Mouse (Mus musculus) CH12.LX (cell line): ENCODE data around the gene Prdx2. TPM values are rescaled to one million over a fixed set of nuclear protein-coding genes. Genes with fewer than 3 reads are reported as not detected.

Experiments used
- DNase-seq: peaks from one replicate; pipeline ENCODE4 v3.0.0-alpha.2; 2013; ENCODE audit errors: extremely low read depth
- H3K27ac ChIP-seq: 2 replicates; pipeline ENCODE4 v1.5.1; 2012; ENCODE audit warnings: low read depth, mild to moderate bottlenecking, control low read depth, moderate library complexity; ENCODE audit not compliant: insufficient read depth
- H3K27me3 ChIP-seq: replicated peaks from 2 replicates; pipeline ENCODE3; 2012; ENCODE audit warnings: inconsistent platforms
- H3K36me3 ChIP-seq, 2 experiments: replicated peaks in 1 of 2; 2 replicates each; pipeline versions ENCODE3 to v1.6.1; 2012; ENCODE audit warnings: inconsistent platforms in 1 of 2, low read length in 1 of 2, mild to moderate bottlenecking in 1 of 2, mixed read lengths in 1 of 2, moderate library complexity in 1 of 2; ENCODE audit not compliant: control insufficient read depth in 1 of 2, insufficient read depth in 1 of 2
- H3K4me1 ChIP-seq, 2 experiments: 2 replicates each; pipeline ENCODE4 v1.6.1; 2012; ENCODE audit warnings: inconsistent platforms in 1 of 2, moderate library complexity in 1 of 2; ENCODE audit not compliant: insufficient read depth in 2 of 2, control insufficient read depth in 1 of 2
- H3K4me2 ChIP-seq: 2 replicates; pipeline ENCODE4 v1.6.1; 2012; ENCODE audit warnings: low read depth, mild to moderate bottlenecking, control low read depth; ENCODE audit not compliant: poor library complexity, insufficient read depth, severe bottlenecking
- H3K4me3 ChIP-seq, 3 experiments: fragments of 150-350 bp in 1 of 3; sonication (generic) in 1 of 3; replicated peaks in 1 of 3; 2 replicates each; pipeline versions ENCODE3 to v1.5.1; 2011 to 2012; ENCODE audit warnings: low read depth in 2 of 3, low read length in 2 of 3, mild to moderate bottlenecking in 2 of 3, moderate library complexity in 2 of 3, control low read depth in 1 of 3, improper control_type of control experiment in 1 of 3, inconsistent platforms in 1 of 3, mixed read lengths in 1 of 3; ENCODE audit not compliant: poor library complexity in 1 of 3
- H3K79me2 ChIP-seq: replicated peaks from 2 replicates; pipeline ENCODE4 v1.6.1; 2012; ENCODE audit warnings: mild to moderate bottlenecking, moderate library complexity; ENCODE audit not compliant: control insufficient read depth, poor library complexity, insufficient read depth, severe bottlenecking; ENCODE audit errors: extremely low read depth
- H3K9ac ChIP-seq: 2 replicates; pipeline ENCODE4 v1.6.1; 2012; ENCODE audit warnings: low read depth, mild to moderate bottlenecking, control low read depth, moderate library complexity; ENCODE audit not compliant: insufficient read depth
- H3K9me3 ChIP-seq: replicated peaks from 2 replicates; pipeline ENCODE3; 2012; ENCODE audit warnings: low read length, inconsistent platforms, mixed read lengths
- CHD1 ChIP-seq: IDR thresholded peaks from 2 replicates; pipeline ENCODE4 v1.6.1; 2012; ENCODE audit warnings: low read depth, low read length, improper control_type of control experiment, inconsistent platforms
- CHD2 ChIP-seq: IDR thresholded peaks from 2 replicates; pipeline ENCODE4 v1.6.1; 2011; ENCODE audit warnings: low read length, improper control_type of control experiment
- CTCF ChIP-seq, 2 experiments: IDR thresholded peaks in 1 of 2; conservative IDR thresholded peaks in 1 of 2; 2 replicates each; pipeline ENCODE4 v1.5.1; 2011 to 2012; ENCODE audit warnings: low read depth in 2 of 2, low read length in 2 of 2, improper control_type of control experiment in 1 of 2, inconsistent platforms in 1 of 2, mild to moderate bottlenecking in 1 of 2, moderate library complexity in 1 of 2
- ELF1 ChIP-seq: IDR thresholded peaks from 2 replicates; pipeline ENCODE4 v1.6.1; 2014; ENCODE audit warnings: low read depth, mild to moderate bottlenecking, inconsistent platforms, low read length, improper control_type of control experiment
- EP300 ChIP-seq: IDR thresholded peaks from 2 replicates; pipeline ENCODE4 v1.6.1; 2011; ENCODE audit warnings: low read length, improper control_type of control experiment
- ETS1 ChIP-seq: conservative IDR thresholded peaks from 2 replicates; pipeline ENCODE4 v1.6.1; 2012; ENCODE audit warnings: low read depth, mild to moderate bottlenecking, inconsistent platforms, low read length, improper control_type of control experiment, moderate library complexity
- MAX ChIP-seq: IDR thresholded peaks from 2 replicates; pipeline ENCODE4 v1.6.1; 2011; ENCODE audit warnings: low read length, improper control_type of control experiment
- MXI1 ChIP-seq: IDR thresholded peaks from 2 replicates; pipeline ENCODE4 v1.6.1; 2011; ENCODE audit warnings: mild to moderate bottlenecking, low read depth, low read length, improper control_type of control experiment
- MYC ChIP-seq: IDR thresholded peaks from 2 replicates; pipeline ENCODE4 v1.6.1; 2011; ENCODE audit warnings: low read depth, mild to moderate bottlenecking, improper control_type of control experiment, low read length
- POLR2AphosphoS2 ChIP-seq: IDR thresholded peaks from 2 replicates; pipeline ENCODE4 v1.6.1; 2011; ENCODE audit warnings: low read depth, low read length, improper control_type of control experiment
- RCOR1 ChIP-seq: conservative IDR thresholded peaks from 2 replicates; pipeline ENCODE4 v1.6.1; 2012; ENCODE audit warnings: low read depth, mild to moderate bottlenecking, inconsistent platforms, low read length, improper control_type of control experiment
- SIN3A ChIP-seq: IDR thresholded peaks from 2 replicates; pipeline ENCODE4 v1.6.1; 2012; ENCODE audit warnings: low read length, improper control_type of control experiment, inconsistent platforms
- TCF12 ChIP-seq: IDR thresholded peaks from 2 replicates; pipeline ENCODE4 v1.6.1; 2014; ENCODE audit warnings: low read depth, mild to moderate bottlenecking, inconsistent platforms, low read length, improper control_type of control experiment
- ZKSCAN1 ChIP-seq: IDR thresholded peaks from 2 replicates; pipeline ENCODE4 v1.6.1; 2012; ENCODE audit warnings: low read depth, inconsistent platforms, low read length, improper control_type of control experiment, borderline replicate concordance
- ZNF384 ChIP-seq: IDR thresholded peaks from 2 replicates; pipeline ENCODE4 v1.6.1; 2012; ENCODE audit warnings: low read depth, low read length, improper control_type of control experiment, inconsistent platforms
- dilution Hi-C: fragments of 300-500 bp; cut with MboI; formaldehyde crosslinking; loops from 2 replicates; pipeline ENCODE4 v1.14.3; 2020; ENCODE audit warnings: low sequenced_read_pairs; ENCODE audit not compliant: extremely low pct_unique_long_range_greater_than_20kb, extremely low pct_ligation_motif_present
- in situ Hi-C: fragments of 300-500 bp; cut with MboI; formaldehyde crosslinking; loops from 3 replicates; pipeline ENCODE4 v1.14.3; 2019; ENCODE audit warnings: low sequenced_read_pairs, low pct_ligation_motif_present, low pct_unique_long_range_greater_than_20kb, mixed read lengths
- polyA plus RNA-seq: library from polyadenylated mRNA; unstranded; fragments of >175 nt; gene quantifications from 2 replicates; pipeline ENCODE4 v1.2.1, GENCODE M21; 2012; ENCODE audit warnings: low read depth; ENCODE audit not compliant: insufficient read length
- total RNA-seq, 2 experiments: library from RNA; depleted of rRNA; stranded (reverse); fragments of 300-350 nt in 1 of 2; fragments of >200 nt in 1 of 2; gene quantifications; 2 replicates each; pipeline ENCODE4 v1.2.3; 2012 to 2014

The Prdx2 gene
- total and polyA plus RNA-seq, 3 experiments: 158 to 232 (median 218) TPM

- Histone ChIP-seq H3K79me2 (no peaks in the 10 kb centered on the region), H3K9ac (no peak overlapping the region), H3K4me2 (no peak overlapping the region), H3K9me3 (no peaks in the 10 kb centered on the region), H3K27me3 (peaks cover 57% of the 10 kb centered on the region), H3K36me3 (no peaks in the 10 kb centered on the region), H3K27ac (no peak overlapping the region), H3K4me3 (no peak overlapping the region), H3K4me1 (peaks cover 15 to 19% of the 10 kb centered on the region in 2 experiments)
- in situ Hi-C loops (no loop called here), dilution Hi-C loops (no loop called here)
- DNase-seq: no peak
- no peak for TF ChIP-seq ELF1
- TF ChIP-seq MYC: no peak
- no peak for TF ChIP-seq CHD2
- TF ChIP-seq MAX: no peak
- no peak for TF ChIP-seq CHD1
- TF ChIP-seq TCF12: no peak
- no peak for TF ChIP-seq POLR2AphosphoS2
Measured at GRCm38 (mm10) chr8:84930582-84930981, 38.8 kb upstream of the Prdx2 start.

- no peak for TF ChIP-seq RCOR1
- TF ChIP-seq SIN3A: no peak
- no peak for TF ChIP-seq CTCF (conservative IDR thresholded peaks at IDR 0.05 in 1 of 2, IDR thresholded peaks at IDR 0.05 in 1 of 2; ENCODE audit: low read depth in 2 of 2, low read length in 2 of 2)
- TF ChIP-seq EP300: no peak
- no peak for TF ChIP-seq MXI1
- TF ChIP-seq ZKSCAN1: no peak
- no peak for TF ChIP-seq ETS1
- TF ChIP-seq ZNF384: no peak
- in situ Hi-C loops: no loop called here
- Histone ChIP-seq H3K27me3 (peaks cover 77% of the 10 kb centered on the region), H3K9ac (no peak overlapping the region), H3K4me1 (peaks cover 21 to 25% of the 10 kb centered on the region in 2 experiments), H3K4me3 (no peak overlapping the region), H3K4me2 (no peak overlapping the region), H3K27ac (no peak overlapping the region), H3K79me2 (no peaks in the 10 kb centered on the region), H3K36me3 (no peaks in the 10 kb centered on the region), H3K9me3 (no peaks in the 10 kb centered on the region)
- DNase-seq: no peak
- dilution Hi-C loops: no loop called here
Measured at GRCm38 (mm10) chr8:84933767-84934559, 35.4 kb upstream of the Prdx2 start.
